Mouse (Mus musculus): ENCODE measurements around the gene Ednra. TPM values are rescaled to one million over a fixed set of nuclear protein-coding genes. Genes with fewer than 3 reads are reported as not detected.

Ednra gene
- polyA plus RNA-seq, 1 experiment from 2014 or later, result 4.3 TPM

DNA sequence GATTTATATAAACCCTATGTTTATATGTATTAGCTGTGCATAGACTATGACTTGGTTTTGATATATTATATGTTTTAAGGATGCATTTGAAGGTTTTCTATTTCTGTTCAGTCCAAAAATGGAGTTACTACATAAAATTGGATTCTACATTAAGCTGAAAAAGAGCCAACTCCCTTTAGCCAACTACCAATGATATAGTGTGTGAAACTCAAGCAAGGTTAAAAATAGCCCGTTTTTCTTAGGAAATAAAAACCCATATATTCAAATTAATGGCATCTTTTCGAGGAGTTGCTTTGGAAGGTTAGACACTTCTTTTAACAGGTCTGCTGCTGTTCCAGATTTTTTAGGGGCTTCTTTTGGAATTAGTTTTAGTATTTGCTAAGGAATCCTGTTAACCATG, 91.1 kb downstream of the Ednra start:
- no peaks in the 10 kb centered on the region for H3K36me3 ChIP-seq (ENCODE audit: control insufficient read depth, insufficient read depth)
- no peak overlapping the region for H3K4me2 ChIP-seq (ENCODE audit: low read length)
- no peak overlapping the region for H3K27ac ChIP-seq (ENCODE audit: low read length)
- no peaks in the 10 kb centered on the region for H3K4me1 ChIP-seq (replicated peaks; ENCODE audit: control insufficient read depth, insufficient read depth, low read length)
- no peaks in the 10 kb centered on the region for H3K9me3 ChIP-seq (ENCODE audit: control insufficient read depth, low read length)
- 81% methylated on average over 2 of the region's 2 CpGs for WGBS
- H3K27me3 ChIP-seq (replicated peaks; ENCODE audit: control insufficient read depth, insufficient read depth, low read length), result no peaks in the 10 kb centered on the region
- H3K4me3 ChIP-seq (replicated peaks; ENCODE audit: low read length), result no peak overlapping the region
- no peak for ATAC-seq
- no peak overlapping the region for H3K9ac ChIP-seq (replicated peaks; ENCODE audit: low read depth, low read length)

- Histone ChIP-seq H3K27ac (ENCODE audit: low read length) (no peak overlapping the region), H3K9ac (replicated peaks; ENCODE audit: low read depth, low read length) (no peak overlapping the region), H3K9me3 (ENCODE audit: control insufficient read depth, low read length) (no peaks in the 10 kb centered on the region), H3K27me3 (replicated peaks; ENCODE audit: control insufficient read depth, insufficient read depth, low read length) (no peaks in the 10 kb centered on the region), H3K36me3 (ENCODE audit: control insufficient read depth, insufficient read depth) (no peaks in the 10 kb centered on the region), H3K4me1 (replicated peaks; ENCODE audit: control insufficient read depth, insufficient read depth, low read length) (no peaks in the 10 kb centered on the region), H3K4me2 (ENCODE audit: low read length) (no peak overlapping the region), H3K4me3 (replicated peaks; ENCODE audit: low read length) (no peak overlapping the region)
- no peak for ATAC-seq
- WGBS, result 60% methylated on average over 3 of the region's 3 CpGs
Measured at GRCm38 (mm10) chr8:77630691-77631090, 93.6 kb downstream of the Ednra start.

DNA sequence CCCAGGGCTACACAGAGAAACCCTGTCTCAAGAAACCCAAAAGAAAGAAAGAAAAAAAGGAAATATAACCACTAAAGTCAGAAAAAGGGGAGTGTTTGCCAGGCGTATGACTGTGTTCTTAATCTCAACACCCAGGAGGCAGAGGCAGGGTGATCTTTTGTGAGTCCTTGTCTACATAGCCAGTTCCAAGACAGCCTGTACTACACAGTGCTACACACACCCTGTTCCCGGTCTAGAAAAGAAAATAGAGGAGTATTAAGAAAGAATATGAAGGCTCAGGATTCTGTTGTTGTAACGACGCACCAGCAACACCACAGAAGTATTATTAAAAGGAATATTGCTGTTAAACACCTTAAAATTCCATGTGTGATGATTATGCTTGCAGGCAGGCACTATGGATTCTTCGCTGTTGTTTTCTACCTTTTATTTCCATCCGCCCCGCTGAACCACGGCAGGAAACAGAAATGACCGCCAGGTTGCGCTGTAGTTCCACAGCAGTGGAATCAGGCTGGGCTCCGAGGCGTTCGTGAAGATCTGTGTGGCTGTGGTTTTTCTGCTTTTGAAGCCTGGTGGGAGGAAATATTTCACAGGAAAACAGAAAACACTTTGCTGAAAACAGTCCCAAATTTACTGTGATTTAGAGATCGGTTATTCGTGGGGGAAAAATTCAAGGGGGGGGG, 94.3 kb downstream of the Ednra start:
- H3K4me1 ChIP-seq (replicated peaks; ENCODE audit: control insufficient read depth, insufficient read depth, low read length), result no peaks in the 10 kb centered on the region
- no peaks in the 10 kb centered on the region for H3K36me3 ChIP-seq (ENCODE audit: control insufficient read depth, insufficient read depth)
- H3K9ac ChIP-seq (replicated peaks; ENCODE audit: low read depth, low read length), result no peak overlapping the region
- H3K4me2 ChIP-seq (ENCODE audit: low read length), result no peak overlapping the region
- 16% methylated on average over 15 of the region's 15 CpGs for WGBS
- H3K4me3 ChIP-seq (replicated peaks; ENCODE audit: low read length), result no peak overlapping the region
- H3K27me3 ChIP-seq (replicated peaks; ENCODE audit: control insufficient read depth, insufficient read depth, low read length), result no peaks in the 10 kb centered on the region
- H3K27ac ChIP-seq (ENCODE audit: low read length), result no peak overlapping the region
- ATAC-seq, result peak; percentile 95
- no peaks in the 10 kb centered on the region for H3K9me3 ChIP-seq (ENCODE audit: control insufficient read depth, low read length)

DNA sequence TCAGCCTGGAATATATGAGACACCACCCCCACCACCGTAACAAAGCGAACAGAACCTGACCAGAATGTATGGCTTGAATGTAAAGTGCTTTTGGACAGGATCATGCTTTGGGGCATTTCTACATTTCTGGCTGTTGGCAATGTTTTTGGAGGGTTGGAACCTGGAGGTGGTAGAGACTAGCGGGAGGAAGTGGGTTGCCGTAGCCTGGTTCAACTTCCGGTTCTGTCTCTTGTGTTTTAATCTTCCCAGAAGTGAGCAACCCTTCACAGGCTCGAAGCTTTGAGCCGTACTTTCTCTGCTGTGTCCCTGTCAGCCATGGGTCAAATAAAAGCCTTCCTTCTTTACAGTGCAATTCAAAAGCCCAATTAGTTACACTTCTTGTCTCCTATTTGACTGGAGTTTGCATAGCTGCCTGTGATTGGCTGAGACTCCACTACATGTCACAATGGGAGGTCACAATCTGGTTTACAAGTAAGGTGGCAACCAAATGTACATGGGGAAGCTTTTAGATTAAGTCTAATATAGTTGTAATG, 100.5 kb downstream of the Ednra start:
- Histone ChIP-seq H3K36me3 (ENCODE audit: control insufficient read depth, insufficient read depth) (no peaks in the 10 kb centered on the region), H3K9ac (replicated peaks; ENCODE audit: low read depth, low read length) (no peak overlapping the region), H3K4me3 (replicated peaks; ENCODE audit: low read length) (no peak overlapping the region), H3K9me3 (ENCODE audit: control insufficient read depth, low read length) (no peaks in the 10 kb centered on the region), H3K4me2 (ENCODE audit: low read length) (no peak overlapping the region), H3K27ac (ENCODE audit: low read length) (no peak overlapping the region), H3K27me3 (replicated peaks; ENCODE audit: control insufficient read depth, insufficient read depth, low read length) (no peaks in the 10 kb centered on the region), H3K4me1 (replicated peaks; ENCODE audit: control insufficient read depth, insufficient read depth, low read length) (no peaks in the 10 kb centered on the region)
- no peak for ATAC-seq
- 70% methylated on average over 7 of the region's 7 CpGs for WGBS

DNA sequence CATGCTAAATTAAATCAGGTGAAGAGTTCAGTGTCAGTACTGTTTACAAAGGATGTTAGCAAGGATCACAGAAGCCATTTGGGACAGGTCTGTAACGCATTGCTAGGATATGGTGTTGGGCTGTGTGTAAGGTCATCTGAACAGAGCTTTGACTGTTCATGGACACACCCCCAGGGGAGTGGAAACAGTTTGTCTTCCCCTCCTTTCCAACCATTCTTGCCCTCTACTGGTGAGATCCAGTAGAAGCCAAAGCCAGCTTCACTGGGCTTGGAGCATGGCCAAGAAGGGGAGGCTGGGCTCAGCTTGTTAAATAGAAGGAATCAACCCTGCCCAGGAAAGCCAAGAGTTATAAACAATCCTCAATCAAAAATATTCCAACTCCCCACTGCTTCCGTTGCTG, 106.3 kb downstream of the Ednra start:
- H3K9ac ChIP-seq (replicated peaks; ENCODE audit: low read depth, low read length), result no peak overlapping the region
- H3K9me3 ChIP-seq (ENCODE audit: control insufficient read depth, low read length), result no peaks in the 10 kb centered on the region
- peaks cover 3% of the 10 kb centered on the region for H3K4me1 ChIP-seq (replicated peaks; ENCODE audit: control insufficient read depth, insufficient read depth, low read length)
- H3K36me3 ChIP-seq (ENCODE audit: control insufficient read depth, insufficient read depth), result no peaks in the 10 kb centered on the region
- H3K4me2 ChIP-seq (ENCODE audit: low read length), result no peak overlapping the region
- 65% methylated on average over 2 of the region's 2 CpGs for WGBS
- H3K27me3 ChIP-seq (replicated peaks; ENCODE audit: control insufficient read depth, insufficient read depth, low read length), result no peaks in the 10 kb centered on the region
- no peak overlapping the region for H3K27ac ChIP-seq (ENCODE audit: low read length)
- no peak overlapping the region for H3K4me3 ChIP-seq (replicated peaks; ENCODE audit: low read length)
- ATAC-seq, result no peak

Other genes with a start within 250 kb of the Ednra start
- gene Arhgap10, start 206.5 kb downstream of the Ednra start, polyA plus RNA-seq (2015; fragmentation: Nextera tagmentation; extraction: Ambion mirVana), result 3.7 and 3.9 TPM in 2 replicates
- 28.5 and 28.6 TPM in 2 replicates for gene Prmt9, start 175.1 kb downstream of the Ednra start, polyA plus RNA-seq (2015; fragmentation: Nextera tagmentation; extraction: Ambion mirVana)
- gene Tmem184c, start 113.8 kb downstream of the Ednra start, polyA plus RNA-seq (2015; fragmentation: Nextera tagmentation; extraction: Ambion mirVana), result 74.0 and 79.7 TPM in 2 replicates

Measured in forebrain, embryonic 16.5 days (tissue).